13 mouse cellular contexts compared by ENCODE assay signal in the genomic region with DNA sequence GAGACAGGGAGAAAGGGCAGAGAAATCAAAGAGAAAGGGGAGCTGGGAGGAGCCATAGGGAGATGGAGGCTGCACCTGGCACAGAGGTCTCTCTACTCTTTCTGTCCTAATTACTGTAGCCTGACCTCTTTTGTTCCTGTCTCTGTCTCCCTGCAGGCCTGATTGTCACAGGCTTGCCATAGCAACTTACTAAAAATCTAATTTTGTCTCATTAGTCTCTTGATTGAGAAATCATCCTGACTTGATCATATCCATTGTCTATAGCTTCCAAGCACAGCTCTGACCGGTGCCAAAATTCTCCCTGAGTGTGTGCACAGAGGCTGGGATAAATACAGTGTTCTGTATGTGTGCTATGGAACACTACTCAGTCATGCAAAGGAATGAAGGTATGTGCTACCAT. TPM values are rescaled to one million over a fixed set of nuclear protein-coding genes. Genes with fewer than 3 reads are reported as not detected.
DNase-seq lines count a peak whose midpoint lies in the region; ATAC-seq and TF ChIP-seq lines count a peak whose summit lies in the region.
"Had no signal": no experiment of that assay in that cellular context is flagged by ENCODE, and none has a peak within 500 bp of the region (broad histone marks: within the 10 kb centered on the region; RNA-seq: fewer than 3 reads in every experiment).

No protein-coding gene starts in this region.

- H3K79me2 ChIP-seq in heart, adult 2 months (replicated peaks; ENCODE audit: control insufficient read depth, insufficient read depth, low read length), result no peaks in the 10 kb centered on the region

- H3K27ac ChIP-seq in neural tube, embryonic 12.5 days, result peak overlapping the region; percentile 15; the same call in 1 of the 2 replicates
- peak overlapping the region; percentile 76 for H3K27ac ChIP-seq in forebrain, embryonic 14.5 days (ENCODE audit: low read depth, low read length)
- H3K27ac ChIP-seq in midbrain, embryonic 12.5 days (replicated peaks), result peak overlapping the region; percentile 10; the same call in 1 of the 2 replicates
- H3K27ac ChIP-seq in heart, adult 2 months, result no peak overlapping the region
- H3K27ac ChIP-seq: limb, embryonic 13.5 days had no signal

- no peak for TF ChIP-seq EP300 in heart, adult 2 months (IDR thresholded peaks at IDR 0.05; ENCODE audit: insufficient read depth, low read depth, low read length)

- peaks cover 9% of the 10 kb centered on the region for H3K4me1 ChIP-seq in neural tube, embryonic 12.5 days
- H3K4me1 ChIP-seq in forebrain, embryonic 14.5 days (ENCODE audit: control insufficient read depth, insufficient read depth, low read length), result peaks cover 6% of the 10 kb centered on the region
- H3K4me1 ChIP-seq in midbrain, embryonic 12.5 days, result peaks cover 11% of the 10 kb centered on the region; the same call in 1 of the 2 replicates
- no peaks in the 10 kb centered on the region; the same call in 1 of the 2 replicates for H3K4me1 ChIP-seq in heart, adult 2 months (ENCODE audit: control insufficient read depth, insufficient read depth, low read length)

- no peaks in the 10 kb centered on the region for H3K9me3 ChIP-seq in neural tube, embryonic 12.5 days
- no peaks in the 10 kb centered on the region for H3K9me3 ChIP-seq in forebrain, embryonic 14.5 days (replicated peaks; ENCODE audit: control insufficient read depth, low read length)
- no peaks in the 10 kb centered on the region for H3K9me3 ChIP-seq in midbrain, embryonic 12.5 days
- H3K9me3 ChIP-seq: limb, embryonic 13.5 days had no signal

- no peak for TF ChIP-seq CTCF in heart, adult 2 months (IDR thresholded peaks at IDR 0.05)

- no peak overlapping the region for H3K9ac ChIP-seq in neural tube, embryonic 12.5 days
- no peak overlapping the region for H3K9ac ChIP-seq in forebrain, embryonic 14.5 days (ENCODE audit: low read length)
- no peak overlapping the region for H3K9ac ChIP-seq in midbrain, embryonic 12.5 days (replicated peaks)
- H3K9ac ChIP-seq in heart, adult 2 months (ENCODE audit: low read depth, low read length), result no peak overlapping the region
- H3K9ac ChIP-seq: limb, embryonic 13.5 days; liver, postnatal 0 days had no signal

- H3K27me3 ChIP-seq in neural tube, embryonic 12.5 days (replicated peaks), result no peaks in the 10 kb centered on the region
- H3K27me3 ChIP-seq in forebrain, embryonic 14.5 days (replicated peaks; ENCODE audit: control insufficient read depth, insufficient read depth, low read length), result no peaks in the 10 kb centered on the region
- peaks cover 3% of the 10 kb centered on the region; the same call in 1 of the 2 replicates for H3K27me3 ChIP-seq in midbrain, embryonic 12.5 days
- H3K27me3 ChIP-seq in heart, adult 2 months (ENCODE audit: control insufficient read depth, insufficient read depth, low read length), result no peaks in the 10 kb centered on the region
- H3K27me3 ChIP-seq: limb, embryonic 13.5 days had no signal

- H3K4me3 ChIP-seq in neural tube, embryonic 12.5 days, result no peak overlapping the region
- no peak overlapping the region for H3K4me3 ChIP-seq in forebrain, embryonic 14.5 days (ENCODE audit: low read depth, low read length)
- no peak overlapping the region for H3K4me3 ChIP-seq in midbrain, embryonic 12.5 days
- no peak overlapping the region for H3K4me3 ChIP-seq in heart, adult 2 months
- H3K4me3 ChIP-seq: limb, embryonic 13.5 days had no signal

- WGBS in neural tube, embryonic 12.5 days, result 82% methylated on average over 1 of the region's 1 CpGs
- 34% methylated on average over 1 of the region's 1 CpGs for WGBS in forebrain, embryonic 14.5 days
- 64% methylated on average over 1 of the region's 1 CpGs for WGBS in midbrain, embryonic 12.5 days
- WGBS in heart, adult 2 months, result 85% methylated on average over 1 of the region's 1 CpGs

- no peak for DNase-seq in neural tube, embryonic 10.5 days (ENCODE audit: extremely low spot score, low spot score)
- DNase-seq in forebrain, embryonic 14.5 days (ENCODE audit: low spot score), result peak; percentile 26
- DNase-seq in right cerebral cortex, adult 2 months (ENCODE audit: low spot score in 2 of 2), result no peak
- DNase-seq in heart, adult 2 months, result no peak
- DNase-seq: adrenal gland, postnatal 25 days; liver, postnatal 0 days; right cerebral cortex, postnatal 14 days had no signal

- ATAC-seq in neural tube, embryonic 12.5 days (ENCODE audit: low FRiP score, low read depth), result no peak
- ATAC-seq in forebrain, embryonic 14.5 days, result 0 out of 2 replicates have a peak, but pooled peaks have one; percentile 33
- no peak for ATAC-seq in midbrain, embryonic 12.5 days (ENCODE audit: low FRiP score, low read depth)
- ATAC-seq in inflammation-experienced regulatory T-cells, adult 6 months, result no peak
- ATAC-seq: CD4-positive, CD25-positive, alpha-beta regulatory T cell, adult 4 months; liver, postnatal 0 days had no signal

- H3K4me2 ChIP-seq in neural tube, embryonic 12.5 days (replicated peaks), result no peak overlapping the region
- H3K4me2 ChIP-seq in forebrain, embryonic 14.5 days (ENCODE audit: low read length), result no peak overlapping the region
- H3K4me2 ChIP-seq in midbrain, embryonic 12.5 days (replicated peaks), result no peak overlapping the region
- H3K4me2 ChIP-seq: limb, embryonic 13.5 days had no signal

- no peak for TF ChIP-seq POLR2A in heart, adult 2 months (IDR thresholded peaks at IDR 0.05; ENCODE audit: insufficient read depth, low read depth, low read length)

- H3K36me3 ChIP-seq in neural tube, embryonic 12.5 days, result no peaks in the 10 kb centered on the region
- H3K36me3 ChIP-seq in forebrain, embryonic 14.5 days (ENCODE audit: control insufficient read depth, insufficient read depth, low read length), result no peaks in the 10 kb centered on the region
- H3K36me3 ChIP-seq in midbrain, embryonic 12.5 days, result no peaks in the 10 kb centered on the region
- H3K36me3 ChIP-seq in heart, adult 2 months (ENCODE audit: control insufficient read depth, insufficient read depth, low read length), result no peaks in the 10 kb centered on the region
- H3K36me3 ChIP-seq: limb, embryonic 13.5 days had no signal

- intact Hi-C loops in heart, adult 2 months (cut with DNase I), result no loop called here

RNA-seq across cellular contexts. Expression of a gene that starts 25.5 kb away (rescaled TPM):
- 2.0 and 2.5 TPM in 2 replicates for polyA plus RNA-seq in neural tube, embryonic 12.5 days (2016; fragmentation: Nextera tagmentation; extraction: Ambion mirVana)
- polyA plus RNA-seq in forebrain, embryonic 14.5 days (2014; fragmentation: Nextera tagmentation; extraction: Ambion mirVana), result 1.4 and 1.6 TPM in 2 replicates
- polyA plus RNA-seq in midbrain, embryonic 12.5 days (2016; fragmentation: Nextera tagmentation; extraction: Ambion mirVana), result 2.4 and 5.7 TPM in 2 replicates
- polyA plus RNA-seq in inflammation-experienced regulatory T-cells, adult 6 months (2017; shearing (Covaris generic)), result not detected
- total RNA-seq in heart, adult 2 months (2021), result 10 to 100 TPM; 15.1 to 27.1 TPM
- 20.4 and 23.2 TPM in 2 replicates for polyA plus RNA-seq in heart, adult 2 months (2012; rRNA removed)
- total RNA-seq: MEL had no signal
- polyA plus RNA-seq: CD4-positive, CD25-positive, alpha-beta regulatory T cell, adult 4 months had no signal
